Mouse (Mus musculus): ENCODE data around the gene Pdss2. TPM values are rescaled to one million over a fixed set of nuclear protein-coding genes. Genes with fewer than 3 reads are reported as not detected.
"Not testable (repeated sequence)": the region's sequence is repeated elsewhere in the genome, so short reads cannot be mapped to it uniquely, and the experiment has no call there.

Pdss2 gene
- polyA plus RNA-seq, 1 experiment = 5.6 TPM

DNA sequence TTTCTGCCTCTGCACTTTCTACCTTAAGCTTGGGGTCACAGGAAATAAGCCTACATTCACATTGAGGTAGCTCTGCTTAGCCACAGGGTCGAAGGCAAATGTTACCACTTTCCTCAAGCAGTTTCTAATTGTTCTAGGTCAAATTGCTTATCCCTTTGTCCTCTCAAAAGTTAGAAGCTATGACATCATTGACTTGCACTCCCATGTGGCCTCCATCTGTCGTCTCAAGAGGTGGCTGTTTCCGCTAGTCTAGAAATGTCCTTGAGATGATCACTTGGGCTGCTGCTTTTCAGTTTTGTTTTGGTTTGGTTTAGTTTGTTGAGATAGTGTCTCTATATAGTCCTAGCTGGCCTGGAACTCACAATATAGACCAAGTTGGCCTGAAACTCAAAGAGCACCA, 13.7 kb downstream of the Pdss2 start:
- 78% methylated on average over 3 of the region's 3 CpGs for WGBS
- Histone ChIP-seq H3K4me1 (ENCODE audit: control insufficient read depth, insufficient read depth, low read length) (no peaks in the 10 kb centered on the region), H3K4me3 (replicated peaks; ENCODE audit: extremely low read depth, low read depth, low read length) (no peak overlapping the region)
- TF ChIP-seq POLR2A (IDR thresholded peaks at IDR 0.05; ENCODE audit: borderline replicate concordance, extremely low read depth, low read depth, low read length) (no peak), CTCF (IDR thresholded peaks at IDR 0.05; ENCODE audit: insufficient read depth, low read length) (no peak)
- no peak for DNase-seq

DNA sequence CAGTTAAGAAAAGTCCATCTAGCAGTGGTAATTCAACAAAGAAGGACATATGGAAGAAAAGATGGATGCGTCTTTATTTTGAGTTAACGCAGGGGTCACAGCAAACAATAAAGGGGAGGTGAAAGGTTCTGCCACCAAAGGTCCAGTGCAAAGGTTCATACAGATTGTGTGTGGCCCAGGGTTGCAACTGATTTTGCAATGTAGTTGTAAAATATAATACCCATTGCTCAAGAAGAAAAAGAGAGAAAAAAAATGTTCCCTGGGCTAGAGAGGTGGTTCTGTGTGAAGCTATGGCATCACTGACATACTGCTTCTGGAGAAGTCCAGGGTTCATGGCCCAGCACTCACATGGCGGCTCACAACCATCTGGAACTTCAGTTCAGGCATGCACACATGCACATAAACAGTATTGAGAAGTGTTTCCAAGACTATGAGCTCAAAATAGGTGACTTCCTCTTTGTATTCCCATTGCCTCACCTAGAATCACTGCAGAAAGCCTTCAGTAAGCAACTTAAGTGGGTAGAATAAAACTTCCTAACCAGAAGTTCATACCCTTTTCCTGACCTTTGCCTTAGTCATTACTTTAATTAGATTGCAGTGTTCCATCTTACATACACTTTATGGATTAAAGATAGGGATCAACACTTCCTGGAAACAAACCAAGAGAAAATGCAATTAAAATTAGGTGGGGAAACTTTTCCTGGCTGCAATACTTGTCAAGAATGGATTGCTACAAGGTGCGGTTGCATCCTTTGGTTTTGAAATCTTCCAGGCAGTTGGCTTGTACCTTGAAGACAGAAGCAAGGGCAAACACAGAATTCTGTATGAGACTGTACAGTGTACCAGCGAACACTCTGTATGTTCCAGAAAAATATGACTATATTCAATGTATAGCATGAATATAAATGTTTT, 14.7 kb downstream of the Pdss2 start:
- WGBS = 89% methylated on average over 5 of the region's 5 CpGs
- H3K4me3 ChIP-seq (replicated peaks; ENCODE audit: extremely low read depth, low read depth, low read length) = no peak overlapping the region
- no peak for DNase-seq
- TF ChIP-seq CTCF (IDR thresholded peaks at IDR 0.05; ENCODE audit: insufficient read depth, low read length) = no peak
- no peak for TF ChIP-seq POLR2A (IDR thresholded peaks at IDR 0.05; ENCODE audit: borderline replicate concordance, extremely low read depth, low read depth, low read length)
- no peaks in the 10 kb centered on the region for H3K4me1 ChIP-seq (ENCODE audit: control insufficient read depth, insufficient read depth, low read length)

DNA sequence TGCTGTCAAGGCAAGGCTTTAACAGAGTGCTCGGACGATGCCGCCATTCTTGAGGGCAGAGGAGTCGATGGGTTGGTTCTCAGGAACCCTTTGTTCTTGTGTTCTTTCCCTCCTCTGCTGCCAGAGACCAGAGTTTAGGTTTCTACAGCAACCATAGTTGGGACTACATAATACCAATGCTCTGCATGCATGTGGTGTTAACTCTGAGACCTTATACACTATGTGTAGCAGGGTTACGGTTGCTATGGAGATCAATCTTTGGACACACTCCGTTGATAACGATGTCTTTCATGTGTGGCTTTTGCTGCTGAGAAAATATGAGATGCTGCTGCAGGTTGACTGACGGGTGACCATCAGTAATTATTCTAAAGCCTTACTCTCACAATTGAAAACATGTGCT, 20.9 kb downstream of the Pdss2 start:
- no peaks in the 10 kb centered on the region for H3K4me1 ChIP-seq (ENCODE audit: control insufficient read depth, insufficient read depth, low read length)
- H3K4me3 ChIP-seq (replicated peaks; ENCODE audit: extremely low read depth, low read depth, low read length) = no peak overlapping the region
- no peak for DNase-seq
- TF ChIP-seq POLR2A (IDR thresholded peaks at IDR 0.05; ENCODE audit: borderline replicate concordance, extremely low read depth, low read depth, low read length) (no peak), CTCF (IDR thresholded peaks at IDR 0.05; ENCODE audit: insufficient read depth, low read length) (no peak)
- 93% methylated on average over 8 of the region's 8 CpGs for WGBS

DNA sequence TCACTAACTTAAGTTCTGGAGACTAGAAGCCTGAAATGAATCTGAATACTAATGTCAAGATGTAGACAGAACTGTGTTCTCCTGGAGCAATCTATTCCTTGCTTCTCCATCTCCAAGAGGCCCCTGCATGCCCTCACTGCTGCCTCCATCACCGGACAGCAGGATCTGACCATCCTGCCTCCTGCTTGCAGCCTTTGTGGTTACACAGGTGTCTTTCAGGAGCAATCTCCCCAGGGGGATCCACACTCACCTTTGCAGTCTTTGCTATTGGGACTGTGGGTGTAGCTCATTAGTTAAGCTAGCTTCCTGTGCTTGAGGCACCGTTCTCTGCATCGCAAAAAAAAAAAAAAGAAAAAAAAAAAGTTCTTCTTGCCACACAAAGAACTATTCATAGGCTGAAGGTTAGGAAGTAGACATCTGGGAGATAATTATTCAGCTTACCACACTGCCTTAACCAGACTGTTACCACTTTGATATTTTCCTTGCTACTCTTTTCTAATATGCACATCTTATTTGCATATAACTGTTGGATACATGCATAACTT, 23.0 kb downstream of the Pdss2 start:
- no peak overlapping the region for H3K4me3 ChIP-seq (replicated peaks; ENCODE audit: extremely low read depth, low read depth, low read length)
- WGBS = 41% methylated on average over 3 of the region's 3 CpGs
- TF ChIP-seq CTCF (IDR thresholded peaks at IDR 0.05; ENCODE audit: insufficient read depth, low read length) (no peak), POLR2A (IDR thresholded peaks at IDR 0.05; ENCODE audit: borderline replicate concordance, extremely low read depth, low read depth, low read length) (no peak)
- no peak for DNase-seq
- H3K4me1 ChIP-seq (ENCODE audit: control insufficient read depth, insufficient read depth, low read length) = no peaks in the 10 kb centered on the region

DNA sequence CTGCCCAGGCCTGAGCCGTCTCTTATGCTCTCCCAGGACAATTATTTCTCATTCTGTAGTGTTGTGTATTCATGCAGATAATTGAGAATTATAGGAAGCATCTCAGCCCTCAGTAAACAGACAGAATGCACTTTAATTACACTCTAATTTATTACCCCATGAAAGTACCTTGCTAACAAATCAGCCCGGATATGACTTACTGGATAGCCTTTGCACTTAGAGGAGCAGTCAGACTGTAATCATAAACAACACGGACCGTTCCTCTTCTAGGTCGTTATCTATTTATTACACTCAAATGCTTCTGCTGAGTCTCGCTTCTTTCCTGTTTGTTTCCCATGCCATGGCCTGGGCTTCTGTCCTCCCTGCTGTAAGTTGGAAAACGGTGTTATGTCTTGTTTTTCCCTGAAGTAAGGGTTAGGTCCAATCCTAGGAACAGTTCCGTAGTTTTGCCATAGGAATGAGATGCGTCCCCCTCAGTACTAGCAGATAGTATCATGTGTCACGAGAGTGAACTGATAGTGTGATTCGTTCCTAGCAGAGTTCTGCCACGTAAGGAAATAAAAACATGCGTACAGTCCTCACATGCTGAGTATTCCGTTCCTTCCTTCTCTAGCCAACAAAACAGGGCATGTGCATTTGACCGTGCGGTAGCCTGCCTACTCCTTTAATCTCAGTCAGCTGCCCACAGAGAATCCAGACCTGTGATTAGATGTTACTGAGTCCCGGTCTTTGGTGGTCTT, 24.3 kb downstream of the Pdss2 start:
- TF ChIP-seq CTCF (IDR thresholded peaks at IDR 0.05; ENCODE audit: insufficient read depth, low read length) (no peak), POLR2A (IDR thresholded peaks at IDR 0.05; ENCODE audit: borderline replicate concordance, extremely low read depth, low read depth, low read length) (no peak)

DNA sequence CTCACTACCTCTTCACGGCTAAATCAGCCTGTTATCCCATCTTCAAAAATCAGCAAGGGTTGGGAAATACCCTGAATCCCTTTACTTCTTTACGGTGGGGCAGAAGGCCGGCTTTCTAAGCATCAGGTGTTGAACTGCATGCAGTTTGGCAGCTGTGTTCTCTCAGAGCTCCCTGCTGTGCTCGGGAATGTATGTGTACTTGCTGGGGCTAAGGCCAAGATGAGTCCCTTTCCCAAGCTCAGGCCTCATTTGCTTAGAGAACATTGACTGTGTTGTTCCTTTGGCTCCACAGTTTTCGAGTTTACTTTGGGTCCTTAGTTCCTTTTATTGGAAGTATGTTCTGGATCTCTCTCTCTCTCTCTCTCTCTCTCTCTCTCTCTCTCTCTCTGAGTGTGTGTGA, 26.7 kb downstream of the Pdss2 start:
- no peak overlapping the region for H3K4me3 ChIP-seq (replicated peaks; ENCODE audit: extremely low read depth, low read depth, low read length)
- no peak for TF ChIP-seq POLR2A (IDR thresholded peaks at IDR 0.05; ENCODE audit: borderline replicate concordance, extremely low read depth, low read depth, low read length)
- TF ChIP-seq CTCF (IDR thresholded peaks at IDR 0.05; ENCODE audit: insufficient read depth, low read length) = no peak
- 51% methylated on average over 5 of the region's 5 CpGs for WGBS
- no peaks in the 10 kb centered on the region for H3K4me1 ChIP-seq (ENCODE audit: control insufficient read depth, insufficient read depth, low read length)
- no peak for DNase-seq

More for the DNA sequence above, 24.3 kb downstream of the Pdss2 start:
- WGBS = 66% methylated on average over 17 of the region's 17 CpGs
- DNase-seq = no peak
- Histone ChIP-seq H3K4me1 (ENCODE audit: control insufficient read depth, insufficient read depth, low read length) (no peaks in the 10 kb centered on the region), H3K4me3 (replicated peaks; ENCODE audit: extremely low read depth, low read depth, low read length) (no peak overlapping the region)

DNA sequence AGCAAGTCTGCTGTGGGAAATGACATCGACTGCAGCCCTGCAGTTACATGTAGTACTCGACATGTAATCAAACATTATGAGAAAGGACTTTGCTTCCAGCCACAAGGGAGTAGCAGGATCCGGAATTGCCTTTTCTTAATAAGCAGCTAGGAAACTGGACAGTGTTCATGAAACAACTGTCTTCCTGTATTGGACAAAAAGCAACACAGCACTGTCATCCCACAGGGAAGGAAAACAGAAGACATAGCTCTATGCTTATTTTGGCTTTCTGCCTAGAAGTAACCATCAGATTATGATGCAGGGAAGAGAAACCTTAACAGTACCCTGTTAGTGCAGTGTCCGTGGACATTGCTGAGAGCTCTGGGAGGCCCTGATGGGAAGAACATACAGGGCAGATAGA, 31.0 kb downstream of the Pdss2 start:
- 36% methylated on average over 4 of the region's 4 CpGs for WGBS
- TF ChIP-seq POLR2A (IDR thresholded peaks at IDR 0.05; ENCODE audit: borderline replicate concordance, extremely low read depth, low read depth, low read length) = no peak
- TF ChIP-seq CTCF (IDR thresholded peaks at IDR 0.05; ENCODE audit: insufficient read depth, low read length) = no peak
- DNase-seq = no peak
- no peaks in the 10 kb centered on the region for H3K4me1 ChIP-seq (ENCODE audit: control insufficient read depth, insufficient read depth, low read length)
- no peak overlapping the region for H3K4me3 ChIP-seq (replicated peaks; ENCODE audit: extremely low read depth, low read depth, low read length)

DNA sequence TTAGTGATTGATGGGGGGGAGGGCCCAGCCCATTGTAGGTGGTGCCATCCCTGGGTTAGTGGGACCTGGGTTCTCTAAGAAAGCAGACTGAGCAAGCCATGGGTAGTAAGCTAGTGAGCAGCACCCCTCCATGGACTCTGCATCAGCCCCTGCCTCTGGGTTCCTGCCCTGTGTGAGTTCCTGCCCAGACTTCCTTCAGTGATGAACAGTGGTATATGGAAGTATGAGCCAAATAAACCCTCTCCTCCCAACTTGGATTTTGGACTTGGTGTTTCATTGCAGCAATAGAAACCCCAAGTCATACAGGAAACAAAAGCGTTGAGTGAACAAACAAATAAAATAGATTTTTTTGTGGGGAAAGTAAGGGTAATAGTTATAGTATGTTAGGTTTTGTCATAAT, 35.7 kb downstream of the Pdss2 start:
- WGBS = no CpG with 5 or more reads among the region's 1 CpGs

DNA sequence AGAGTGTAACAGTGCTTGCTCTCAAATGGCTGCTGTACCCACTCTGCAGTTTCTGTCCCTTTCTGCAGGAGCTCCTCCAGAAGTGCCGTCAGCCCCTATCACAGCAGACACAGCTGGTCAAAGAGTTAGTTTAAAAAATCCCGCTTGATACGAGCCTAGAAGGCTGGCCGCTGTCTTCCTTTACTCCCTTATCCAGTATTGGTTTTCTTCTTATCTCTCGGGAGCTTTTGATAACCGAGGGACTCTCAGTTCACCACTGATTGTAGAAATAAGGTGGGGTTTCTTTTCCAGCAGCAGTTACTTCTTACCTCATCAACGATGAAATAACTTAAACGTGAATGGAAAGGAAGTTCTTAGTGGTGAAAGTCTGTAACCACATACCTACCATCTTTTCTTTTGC, 36.2 kb downstream of the Pdss2 start:
- not testable (repeated sequence) for H3K4me3 ChIP-seq (replicated peaks; ENCODE audit: extremely low read depth, low read depth, low read length); H3K4me1 ChIP-seq (ENCODE audit: control insufficient read depth, insufficient read depth, low read length); DNase-seq
- WGBS = 61% methylated on average over 8 of the region's 8 CpGs

More for the DNA sequence above, 35.7 kb downstream of the Pdss2 start:
- DNase-seq; H3K4me3 ChIP-seq (replicated peaks; ENCODE audit: extremely low read depth, low read depth, low read length); H3K4me1 ChIP-seq (ENCODE audit: control insufficient read depth, insufficient read depth, low read length): not testable (repeated sequence)

DNA sequence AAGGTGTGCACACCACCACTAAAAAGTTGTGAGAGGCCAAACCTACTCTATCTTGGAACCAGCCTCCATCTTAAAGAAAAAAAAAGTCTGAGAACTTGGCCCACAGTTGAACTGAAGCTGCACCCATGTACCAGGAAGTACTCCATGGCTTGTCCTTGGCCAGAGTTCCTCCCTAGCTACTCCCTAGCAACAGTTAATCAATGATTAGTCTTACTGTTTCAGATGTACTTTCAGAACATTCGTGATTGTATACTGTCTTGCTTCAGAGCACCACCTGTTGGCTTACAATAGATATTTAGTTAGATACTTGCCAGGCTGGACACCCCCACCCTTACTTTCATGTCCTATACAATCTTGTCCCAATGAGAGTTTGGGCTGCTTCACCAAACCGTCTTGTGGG, 50.0 kb downstream of the Pdss2 start:
- Histone ChIP-seq H3K4me1 (ENCODE audit: control insufficient read depth, insufficient read depth, low read length) (no peaks in the 10 kb centered on the region; the same call in 1 of the 2 replicates), H3K4me3 (replicated peaks; ENCODE audit: extremely low read depth, low read depth, low read length) (no peak overlapping the region)
- WGBS = 74% methylated on average over 2 of the region's 2 CpGs
- DNase-seq = no peak
- no peak for TF ChIP-seq CTCF (IDR thresholded peaks at IDR 0.05; ENCODE audit: insufficient read depth, low read length)
- no peak for TF ChIP-seq POLR2A (IDR thresholded peaks at IDR 0.05; ENCODE audit: borderline replicate concordance, extremely low read depth, low read depth, low read length)

All from lung, adult 2 months (tissue).